Mouse (Mus musculus): ENCODE measurements around the gene Smchd1. TPM values are rescaled to one million over a fixed set of nuclear protein-coding genes. Genes with fewer than 3 reads are reported as not detected.
A peak's percentile ranks its signal among the peaks of the same experiment; 100 is the strongest.

Gene Smchd1
- polyA plus RNA-seq (2015; fragmentation: Nextera tagmentation; extraction: Ambion mirVana) = 21.5 and 22.6 TPM in 2 replicates

- H3K4me2 ChIP-seq (replicated peaks; ENCODE audit: low read depth) = peak within 1 kb of the TSS; percentile 93
- 0 out of 2 replicates have a peak, but pooled peaks cover 2% of the 10 kb centered on the region for H3K4me1 ChIP-seq (replicated peaks; ENCODE audit: control insufficient read depth, insufficient read depth)
- no peaks in the 10 kb centered on the region for H3K36me3 ChIP-seq (ENCODE audit: control insufficient read depth, insufficient read depth, low read length)
- WGBS = under 1% methylated on average over 96 of the region's 109 CpGs
- peak; percentile 95 for DNase-seq (ENCODE audit: low spot score)
- ATAC-seq (ENCODE audit: low FRiP score, low TSS enrichment) = peak; percentile 97
- H3K27ac ChIP-seq (replicated peaks) = peak within 1 kb of the TSS; percentile 98
- TF ChIP-seq CTCF (IDR thresholded peaks at IDR 0.05; ENCODE audit: low read depth) (peak; percentile 36; the same call in 1 of the 2 replicates), EP300 (optimal IDR thresholded peaks at IDR 0.05) (no peak)
- peak within 1 kb of the TSS; percentile 95 for H3K9ac ChIP-seq (ENCODE audit: low read length)
- H3K27me3 ChIP-seq (ENCODE audit: control insufficient read depth, insufficient read depth, low read length) = no peaks in the 10 kb centered on the region
- peak within 1 kb of the TSS; percentile 67 for H3K4me3 ChIP-seq (ENCODE audit: low read depth, low read length)
- H3K9me3 ChIP-seq (ENCODE audit: control insufficient read depth, low read length) = no peaks in the 10 kb centered on the region
Observed at GRCm38 (mm10) chr17:71474762-71475704, at the start of gene Smchd1. TSS of gene Smchd1 (minus strand) at chr17:71475343.

GRCm38 (mm10) chr17:71510297-71510696, 35.2 kb upstream of the Smchd1 start:
- H3K9me3 ChIP-seq (ENCODE audit: control insufficient read depth, low read length) = no peaks in the 10 kb centered on the region
- H3K27ac ChIP-seq (replicated peaks) = no peak overlapping the region
- no peak overlapping the region for H3K9ac ChIP-seq (ENCODE audit: low read length)
- no peak for ATAC-seq (ENCODE audit: low FRiP score, low TSS enrichment)
- no peaks in the 10 kb centered on the region for H3K4me1 ChIP-seq (replicated peaks; ENCODE audit: control insufficient read depth, insufficient read depth)
- 95% methylated on average over 11 of the region's 11 CpGs for WGBS
- TF ChIP-seq EP300 (optimal IDR thresholded peaks at IDR 0.05) (no peak), CTCF (IDR thresholded peaks at IDR 0.05; ENCODE audit: low read depth) (no peak)
- peaks cover 8% of the 10 kb centered on the region; the same call in 1 of the 2 replicates for H3K36me3 ChIP-seq (ENCODE audit: control insufficient read depth, insufficient read depth, low read length)
- H3K4me2 ChIP-seq (replicated peaks; ENCODE audit: low read depth) = no peak overlapping the region
- no peak for DNase-seq (ENCODE audit: low spot score)
- H3K4me3 ChIP-seq (ENCODE audit: low read depth, low read length) = no peak overlapping the region
- H3K27me3 ChIP-seq (ENCODE audit: control insufficient read depth, insufficient read depth, low read length) = no peaks in the 10 kb centered on the region

- ATAC-seq (ENCODE audit: low FRiP score, low TSS enrichment) (no peak), DNase-seq (ENCODE audit: low spot score) (no peak)
- Histone ChIP-seq H3K4me2 (replicated peaks; ENCODE audit: low read depth) (no peak overlapping the region), H3K9me3 (ENCODE audit: control insufficient read depth, low read length) (no peaks in the 10 kb centered on the region), H3K27me3 (ENCODE audit: control insufficient read depth, insufficient read depth, low read length) (no peaks in the 10 kb centered on the region), H3K4me3 (ENCODE audit: low read depth, low read length) (no peak overlapping the region), H3K4me1 (replicated peaks; ENCODE audit: control insufficient read depth, insufficient read depth) (no peaks in the 10 kb centered on the region), H3K36me3 (ENCODE audit: control insufficient read depth, insufficient read depth, low read length) (peaks cover 5% of the 10 kb centered on the region), H3K27ac (replicated peaks) (no peak overlapping the region), H3K9ac (ENCODE audit: low read length) (no peak overlapping the region)
- TF ChIP-seq EP300 (optimal IDR thresholded peaks at IDR 0.05) (no peak), CTCF (IDR thresholded peaks at IDR 0.05; ENCODE audit: low read depth) (no peak)
- 85% methylated on average over 8 of the region's 8 CpGs for WGBS
Observed at GRCm38 (mm10) chr17:71506832-71507231, 31.7 kb upstream of the Smchd1 start.

GRCm38 (mm10) chr17:71495784-71496183, 20.6 kb upstream of the Smchd1 start:
- TF ChIP-seq CTCF (IDR thresholded peaks at IDR 0.05; ENCODE audit: low read depth) = no peak
- TF ChIP-seq EP300 (optimal IDR thresholded peaks at IDR 0.05) = no peak
- H3K27me3 ChIP-seq (ENCODE audit: control insufficient read depth, insufficient read depth, low read length) = no peaks in the 10 kb centered on the region
- no peaks in the 10 kb centered on the region for H3K4me1 ChIP-seq (replicated peaks; ENCODE audit: control insufficient read depth, insufficient read depth)
- no peaks in the 10 kb centered on the region for H3K9me3 ChIP-seq (ENCODE audit: control insufficient read depth, low read length)
- DNase-seq (ENCODE audit: low spot score) = no peak
- 81% methylated on average over 4 of the region's 4 CpGs for WGBS
- no peak overlapping the region for H3K4me3 ChIP-seq (ENCODE audit: low read depth, low read length)
- H3K9ac ChIP-seq (ENCODE audit: low read length) = no peak overlapping the region
- H3K27ac ChIP-seq (replicated peaks) = no peak overlapping the region
- no peak overlapping the region for H3K4me2 ChIP-seq (replicated peaks; ENCODE audit: low read depth)
- ATAC-seq (ENCODE audit: low FRiP score, low TSS enrichment) = no peak
- peaks cover 5% of the 10 kb centered on the region; the same call in 1 of the 2 replicates for H3K36me3 ChIP-seq (ENCODE audit: control insufficient read depth, insufficient read depth, low read length)

- H3K9me3 ChIP-seq (ENCODE audit: control insufficient read depth, low read length) = no peaks in the 10 kb centered on the region
- no peak overlapping the region for H3K4me2 ChIP-seq (replicated peaks; ENCODE audit: low read depth)
- peaks cover 3% of the 10 kb centered on the region; the same call in 1 of the 2 replicates for H3K36me3 ChIP-seq (ENCODE audit: control insufficient read depth, insufficient read depth, low read length)
- no peak overlapping the region for H3K9ac ChIP-seq (ENCODE audit: low read length)
- DNase-seq (ENCODE audit: low spot score) = peak; percentile 33
- whole genome bisulfite sequencing = 30% methylated on average over 4 of the region's 4 CpGs
- peak overlapping the region; percentile 40; the same call in 1 of the 2 replicates for H3K27ac ChIP-seq (replicated peaks)
- peak; percentile 67 for ATAC-seq (ENCODE audit: low FRiP score, low TSS enrichment)
- H3K4me1 ChIP-seq (replicated peaks; ENCODE audit: control insufficient read depth, insufficient read depth) = no peaks in the 10 kb centered on the region
- TF ChIP-seq EP300 (optimal IDR thresholded peaks at IDR 0.05) (no peak), CTCF (IDR thresholded peaks at IDR 0.05; ENCODE audit: low read depth) (no peak)
- H3K4me3 ChIP-seq (ENCODE audit: low read depth, low read length) = no peak overlapping the region
- H3K27me3 ChIP-seq (ENCODE audit: control insufficient read depth, insufficient read depth, low read length) = no peaks in the 10 kb centered on the region
Observed at GRCm38 (mm10) chr17:71491332-71491686, 16.2 kb upstream of the Smchd1 start.

All from stomach, postnatal 0 days (tissue).